Mouse (Mus musculus): ENCODE data around the gene Nxpe2.
"Not testable (repeated sequence)": the region's sequence is repeated elsewhere in the genome, so short reads cannot be mapped to it uniquely, and the experiment has no call there.

Nxpe2 gene

DNA sequence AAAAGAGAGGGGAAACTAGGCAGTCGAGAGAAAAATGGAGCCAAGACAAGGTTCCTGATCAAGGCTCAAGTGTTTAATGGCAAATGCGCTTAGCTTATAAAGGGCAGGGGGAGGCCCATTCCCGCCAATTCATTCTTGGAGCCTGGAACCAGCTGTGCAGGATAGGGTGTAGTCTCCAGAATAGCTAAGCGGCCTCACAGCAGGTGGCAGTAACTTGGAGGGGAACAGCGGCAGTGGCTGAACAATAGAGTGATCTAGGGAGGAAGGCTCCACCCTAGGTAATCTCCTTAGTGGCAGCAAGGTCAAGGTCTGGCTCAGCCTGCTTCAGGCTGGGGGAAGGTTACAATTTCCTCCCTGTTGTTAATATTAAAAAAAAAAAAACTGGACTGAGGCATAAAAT is 49.7 kb downstream of the Nxpe2 start:
- DNase-seq (ENCODE audit: low read depth in 1 of 2, low spot score in 2 of 2): not testable (repeated sequence)

GRCm38 (mm10) chr9:48298983-48299382 is 54.3 kb downstream of the Nxpe2 start:
- no peak for DNase-seq (ENCODE audit: low read depth in 1 of 2, low spot score in 2 of 2)

DNA sequence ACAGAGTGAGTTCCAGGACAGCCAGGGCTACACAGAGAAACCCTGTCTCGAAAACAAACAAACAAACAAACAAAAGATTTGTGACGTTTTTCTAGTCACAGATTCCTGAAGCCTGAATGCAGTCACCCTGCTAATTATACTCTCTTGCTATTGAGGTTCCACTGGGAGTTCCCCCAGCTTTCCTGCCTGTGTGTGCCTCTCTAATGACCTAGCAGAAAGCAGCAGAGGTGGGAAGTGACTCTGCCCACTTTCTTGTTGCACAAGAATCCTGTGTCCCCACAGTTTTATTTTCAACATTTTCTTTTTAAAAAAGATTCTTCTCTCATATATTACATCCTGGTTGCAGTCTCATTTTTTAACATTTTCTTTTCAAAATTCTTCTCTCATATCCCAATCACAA is 58.5 kb downstream of the Nxpe2 start:
- DNase-seq (ENCODE audit: low read depth in 1 of 2, low spot score in 2 of 2): no peak

DNA sequence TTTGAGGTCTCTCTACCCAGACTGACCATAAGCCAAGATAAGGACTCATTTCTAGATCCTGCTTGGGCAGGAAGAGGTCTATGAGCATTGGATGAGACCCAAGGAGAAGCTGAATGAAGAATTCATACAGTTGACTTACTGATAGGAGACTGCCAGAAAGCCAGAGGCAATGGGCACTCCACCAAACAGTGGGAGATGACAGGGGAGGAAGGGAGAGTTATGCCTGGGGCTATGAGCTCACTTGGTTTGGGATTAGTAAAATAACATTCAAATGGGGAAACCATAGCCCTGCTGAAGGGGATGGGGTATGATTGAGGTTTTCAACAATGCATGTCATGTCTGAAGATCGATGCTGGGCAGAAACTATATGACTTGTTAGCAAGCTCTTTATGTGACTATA is 63.0 kb downstream of the Nxpe2 start:
- no peak for DNase-seq (ENCODE audit: low read depth in 1 of 2, low spot score in 2 of 2)

DNA sequence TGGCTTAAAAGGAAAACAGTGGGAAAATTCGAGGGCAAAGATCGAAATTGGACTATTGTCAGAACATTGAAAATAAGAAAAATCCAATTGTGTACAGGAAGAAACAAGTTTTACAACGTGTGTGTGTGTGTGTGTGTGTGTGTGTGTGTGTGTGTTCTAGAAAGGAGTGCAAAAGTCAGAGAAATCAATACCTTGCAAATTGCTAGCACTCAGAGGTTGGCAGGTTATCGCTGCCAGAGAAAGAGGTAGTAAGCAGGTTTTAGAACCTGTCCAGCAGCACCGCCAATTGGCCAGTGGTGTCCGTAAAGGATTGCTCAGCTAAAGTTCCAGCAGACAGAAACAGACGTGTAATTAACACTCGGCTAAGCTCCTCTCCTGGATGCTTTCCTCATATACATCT is 69.0 kb downstream of the Nxpe2 start:
- no peak for DNase-seq (ENCODE audit: low read depth in 1 of 2, low spot score in 2 of 2)

DNA sequence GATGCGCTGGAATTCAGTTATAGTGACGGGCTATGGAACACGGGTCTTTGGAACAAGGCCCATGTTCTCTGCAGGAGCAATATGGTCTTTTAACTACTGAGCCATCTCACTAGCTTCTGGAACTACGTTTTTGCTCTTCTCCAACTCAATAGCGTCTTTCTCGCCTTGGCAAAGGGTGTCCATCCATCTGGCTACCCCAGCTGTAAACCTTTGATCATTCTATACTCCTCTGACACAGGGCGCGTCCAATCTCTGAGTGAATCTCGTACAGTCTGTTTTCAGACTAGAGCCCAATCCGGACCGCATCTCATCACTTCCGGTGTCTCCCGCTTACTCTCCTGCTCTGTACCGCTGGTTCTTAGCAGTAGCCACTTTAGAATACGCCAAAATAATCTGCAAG is 76.4 kb downstream of the Nxpe2 start:
- DNase-seq (ENCODE audit: low read depth in 1 of 2, low spot score in 2 of 2): no peak
